Mouse (Mus musculus) hindbrain, embryonic 11.5 days (tissue): ENCODE measurements at regions not wholly inside any gene's neighbourhood (a gene's known extent, or its start where the extent isn't known, plus 50 kb on each side); places are given as distances from the start of the nearest gene placed in this dataset.

ENCODE experiments used
- ATAC-seq: fragments of 200-750 bp; cut with Nextera tagmentation; 2 replicates; pipeline ENCODE4 v1.8.0; 2017; ENCODE audit warnings: mild to moderate bottlenecking, moderate TSS enrichment, moderate library complexity; ENCODE audit not compliant: low FRiP score
- DNase-seq: peaks from one replicate; pipeline ENCODE4 v3.0.0-alpha.2; 2015; ENCODE audit warnings: low spot score
- H3K27ac ChIP-seq: fragments of 300-500 bp; sonication (generic); 2 replicates; pipeline ENCODE4 v1.5.1; 2014; ENCODE audit warnings: mild to moderate bottlenecking, low read depth, low read length
- H3K27me3 ChIP-seq: fragments of 300-500 bp; sonication (generic); 2 replicates; pipeline ENCODE4 v1.6.1; 2014; ENCODE audit warnings: mild to moderate bottlenecking, low read length, moderate library complexity, mixed read lengths; ENCODE audit not compliant: control insufficient read depth, insufficient read depth
- H3K36me3 ChIP-seq: fragments of 300-500 bp; sonication (generic); 2 replicates; pipeline ENCODE4 v1.6.1; 2014; ENCODE audit warnings: mild to moderate bottlenecking, low read length, moderate library complexity, mixed read lengths; ENCODE audit not compliant: control insufficient read depth, insufficient read depth
- H3K4me1 ChIP-seq: fragments of 300-500 bp; sonication (generic); replicated peaks from 2 replicates; pipeline ENCODE4 v1.6.1; 2014; ENCODE audit warnings: low read length, mixed read lengths; ENCODE audit not compliant: control insufficient read depth, insufficient read depth
- H3K4me2 ChIP-seq: fragments of 300-500 bp; sonication (generic); replicated peaks from 2 replicates; pipeline ENCODE4 v1.6.1; 2014; ENCODE audit warnings: mild to moderate bottlenecking, low read depth, low read length
- H3K4me3 ChIP-seq: fragments of 300-500 bp; sonication (generic); 2 replicates; pipeline ENCODE4 v1.5.1; 2014; ENCODE audit warnings: low read depth, low read length
- H3K9ac ChIP-seq: fragments of 300-500 bp; sonication (generic); 2 replicates; pipeline ENCODE4 v1.6.1; 2014; ENCODE audit warnings: low read depth, low read length
- H3K9me3 ChIP-seq: fragments of 300-500 bp; sonication (generic); 2 replicates; pipeline ENCODE4 v1.6.1; 2016; ENCODE audit warnings: low read length; ENCODE audit not compliant: control insufficient read depth
- WGBS: fragments of 180-500 bp; shearing (Covaris S2); extraction: QIAGEN DNeasy Blood & Tissue Kit; methylation state at CpG from one replicate; pipeline ENCODE4 v1.1.7; 2014; 5-methylcytosine and 5-hydroxymethylcytosine counted together

GRCm38 (mm10) chr3:101714810-101715209 lies 110.3 kb upstream of the Atp1a1 start:
- H3K27me3 ChIP-seq = no peaks in the 10 kb centered on the region
- H3K4me2 ChIP-seq = no peak overlapping the region
- no peak for ATAC-seq
- no peak overlapping the region for H3K27ac ChIP-seq
- H3K9ac ChIP-seq = no peak overlapping the region
- 65% methylated on average over 5 of the region's 5 CpGs for WGBS
- H3K4me1 ChIP-seq = 0 out of 2 replicates have a peak, but pooled peaks cover 2% of the 10 kb centered on the region
- no peaks in the 10 kb centered on the region for H3K36me3 ChIP-seq
- no peaks in the 10 kb centered on the region for H3K9me3 ChIP-seq
- no peak overlapping the region for H3K4me3 ChIP-seq
- DNase-seq = no peak

GRCm38 (mm10) chr3:101713669-101714068 lies 109.2 kb upstream of the Atp1a1 start:
- H3K9me3 ChIP-seq = no peaks in the 10 kb centered on the region
- no peak overlapping the region for H3K27ac ChIP-seq
- DNase-seq (peak; percentile 8), ATAC-seq (no peak)
- no peaks in the 10 kb centered on the region for H3K27me3 ChIP-seq
- H3K4me3 ChIP-seq = no peak overlapping the region
- H3K4me2 ChIP-seq = no peak overlapping the region
- no peaks in the 10 kb centered on the region for H3K36me3 ChIP-seq
- WGBS = 70% methylated on average over 11 of the region's 11 CpGs
- H3K9ac ChIP-seq = no peak overlapping the region
- H3K4me1 ChIP-seq = 0 out of 2 replicates have a peak, but pooled peaks cover 2% of the 10 kb centered on the region

- Histone ChIP-seq H3K9ac (no peak overlapping the region), H3K36me3 (no peaks in the 10 kb centered on the region), H3K9me3 (no peaks in the 10 kb centered on the region), H3K4me1 (0 out of 2 replicates have a peak, but pooled peaks cover 2% of the 10 kb centered on the region), H3K4me3 (no peak overlapping the region), H3K27me3 (no peaks in the 10 kb centered on the region), H3K4me2 (no peak overlapping the region), H3K27ac (no peak overlapping the region)
- DNase-seq (no peak), ATAC-seq (no peak)
- WGBS = 32% methylated on average over 11 of the region's 11 CpGs
These were observed 108.7 kb upstream of the Atp1a1 start for GRCm38 (mm10) chr3:101713138-101713638.

GRCm38 (mm10) chr3:101712666-101713065 lies 108.2 kb upstream of the Atp1a1 start:
- DNase-seq = peak; percentile 30
- Histone ChIP-seq H3K4me1 (0 out of 2 replicates have a peak, but pooled peaks cover 2% of the 10 kb centered on the region), H3K9ac (no peak overlapping the region), H3K27ac (no peak overlapping the region), H3K4me3 (no peak overlapping the region), H3K36me3 (no peaks in the 10 kb centered on the region), H3K9me3 (no peaks in the 10 kb centered on the region), H3K4me2 (no peak overlapping the region), H3K27me3 (no peaks in the 10 kb centered on the region)
- WGBS = 77% methylated on average over 14 of the region's 14 CpGs
- ATAC-seq = no peak

GRCm38 (mm10) chr3:101711594-101712171 lies 107.2 kb upstream of the Atp1a1 start:
- H3K9me3 ChIP-seq = no peaks in the 10 kb centered on the region
- 0 out of 2 replicates have a peak, but pooled peaks cover 2% of the 10 kb centered on the region for H3K4me1 ChIP-seq
- WGBS = 23% methylated on average over 11 of the region's 11 CpGs
- no peak overlapping the region for H3K4me3 ChIP-seq
- no peak overlapping the region for H3K4me2 ChIP-seq
- H3K9ac ChIP-seq = no peak overlapping the region; the same call in 1 of the 2 replicates
- no peaks in the 10 kb centered on the region for H3K36me3 ChIP-seq
- ATAC-seq (peak; percentile 49; the same call in 1 of the 2 replicates), DNase-seq (peak; percentile 35)
- 0 out of 2 replicates have a peak overlapping the region, but pooled peaks have one; percentile 42 for H3K27ac ChIP-seq
- no peaks in the 10 kb centered on the region for H3K27me3 ChIP-seq

- Histone ChIP-seq H3K27me3 (no peaks in the 10 kb centered on the region), H3K4me1 (0 out of 2 replicates have a peak, but pooled peaks cover 2% of the 10 kb centered on the region), H3K9ac (no peak overlapping the region), H3K4me2 (no peak overlapping the region), H3K36me3 (no peaks in the 10 kb centered on the region), H3K9me3 (no peaks in the 10 kb centered on the region), H3K4me3 (no peak overlapping the region), H3K27ac (no peak overlapping the region)
- 84% methylated on average over 12 of the region's 12 CpGs for WGBS
- no peak for ATAC-seq
- DNase-seq = no peak
These were observed 105.0 kb upstream of the Atp1a1 start for GRCm38 (mm10) chr3:101709379-101709970.

- Histone ChIP-seq H3K27me3 (no peaks in the 10 kb centered on the region), H3K4me1 (0 out of 2 replicates have a peak, but pooled peaks cover 2% of the 10 kb centered on the region), H3K36me3 (no peaks in the 10 kb centered on the region), H3K9ac (no peak overlapping the region), H3K4me2 (no peak overlapping the region), H3K9me3 (no peaks in the 10 kb centered on the region), H3K27ac (no peak overlapping the region), H3K4me3 (no peak overlapping the region)
- no peak for ATAC-seq
- WGBS = 78% methylated on average over 8 of the region's 8 CpGs
- no peak for DNase-seq
These were observed 104.3 kb upstream of the Atp1a1 start for GRCm38 (mm10) chr3:101708821-101709220.

- no peak overlapping the region for H3K4me2 ChIP-seq
- WGBS = 84% methylated on average over 9 of the region's 9 CpGs
- H3K4me3 ChIP-seq = no peak overlapping the region
- ATAC-seq (no peak), DNase-seq (no peak)
- 0 out of 2 replicates have a peak, but pooled peaks cover 2% of the 10 kb centered on the region for H3K4me1 ChIP-seq
- H3K9ac ChIP-seq = no peak overlapping the region
- H3K9me3 ChIP-seq = no peaks in the 10 kb centered on the region
- no peak overlapping the region for H3K27ac ChIP-seq
- no peaks in the 10 kb centered on the region for H3K36me3 ChIP-seq
- H3K27me3 ChIP-seq = no peaks in the 10 kb centered on the region
These were observed 100.4 kb upstream of the Atp1a1 start for GRCm38 (mm10) chr3:101704919-101705318.

GRCm38 (mm10) chr3:101704326-101704725 lies 99.8 kb upstream of the Atp1a1 start:
- 0 out of 2 replicates have a peak, but pooled peaks cover 2% of the 10 kb centered on the region for H3K4me1 ChIP-seq

More at GRCm38 (mm10) chr3:101704326-101704725, 99.8 kb upstream of the Atp1a1 start:
- Histone ChIP-seq H3K4me2 (no peak overlapping the region), H3K27ac (no peak overlapping the region), H3K36me3 (no peaks in the 10 kb centered on the region), H3K9ac (no peak overlapping the region), H3K27me3 (no peaks in the 10 kb centered on the region), H3K4me3 (no peak overlapping the region), H3K9me3 (no peaks in the 10 kb centered on the region)
- no peak for ATAC-seq
- WGBS = 94% methylated on average over 5 of the region's 5 CpGs
- DNase-seq = no peak
